Mouse (Mus musculus) erythroblast, embryonic 14.5 days (primary cell): ENCODE results near the gene Nrip1.

Experiments used
- GATA1 ChIP-seq: IDR thresholded peaks from 2 replicates; pipeline ENCODE4 v1.6.1; 2012; ENCODE audit warnings: low read length, inconsistent platforms, mixed read lengths
- TAL1 ChIP-seq: IDR thresholded peaks from 3 replicates; pipeline ENCODE4 v1.6.1; 2012; ENCODE audit warnings: low read length, inconsistent platforms, mixed read lengths

DNA sequence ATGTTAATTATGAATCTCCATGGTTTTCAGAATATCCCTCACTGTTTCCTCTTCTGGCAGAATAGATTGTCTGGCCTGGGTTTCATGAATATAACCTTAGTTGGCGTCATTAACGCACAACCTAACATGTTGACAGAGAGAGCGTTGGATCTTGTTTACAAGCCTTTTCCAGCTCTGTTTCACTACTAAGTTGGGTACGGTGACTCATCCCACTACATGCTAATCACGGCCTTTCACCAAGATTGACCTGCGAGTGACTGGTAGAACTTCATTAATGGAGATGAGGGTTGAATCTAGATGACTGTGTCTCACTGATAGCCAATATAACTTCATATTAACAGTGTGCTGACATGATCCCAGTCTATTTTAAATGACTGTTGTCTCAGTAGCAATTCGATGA lies 32.7 kb upstream of the Nrip1 start:
- no peak for TF ChIP-seq GATA1
- TF ChIP-seq TAL1: no peak
